Mouse (Mus musculus): Measurements from ENCODE around the gene Tufm.

- no peak for TF ChIP-seq CTCF (IDR thresholded peaks at IDR 0.05; ENCODE audit: extremely low read depth, insufficient read length, insufficient replicate concordance, low read depth, low read length)
- no peak for TF ChIP-seq POLR2A (IDR thresholded peaks at IDR 0.05; ENCODE audit: low read depth, low read length)
These were observed 22.3 kb upstream of the Tufm start for GRCm38 (mm10) chr7:126464836-126465235.

Measured in small intestine, adult 2 months (tissue).